Mouse (Mus musculus) MEL (cell line): Measurements from ENCODE around the gene Stk25. TPM values are rescaled to one million over a fixed set of nuclear protein-coding genes. Genes with fewer than 3 reads are reported as not detected.

Experiments
- DNase-seq: peaks from one replicate; pipeline ENCODE4 v3.0.0; 2011; ENCODE audit warnings: low read depth, low spot score
- H3K27ac ChIP-seq: 2 replicates; pipeline ENCODE4 v1.5.1; 2012; ENCODE audit warnings: low read depth, mild to moderate bottlenecking, control low read depth, low read length, moderate library complexity; ENCODE audit not compliant: control insufficient read depth
- H3K27me3 ChIP-seq, 2 experiments: fragments of 150-350 bp in 1 of 2; sonication (generic) in 1 of 2; 2 replicates each; pipeline ENCODE4 v1.6.1; 2012; ENCODE audit warnings: low read length in 2 of 2, mild to moderate bottlenecking in 2 of 2, improper control_type of control experiment in 1 of 2, moderate library complexity in 1 of 2; ENCODE audit not compliant: insufficient read depth in 2 of 2, control insufficient read depth in 1 of 2
- H3K36me3 ChIP-seq, 2 experiments: 2 replicates each; pipeline ENCODE4 v1.6.1; 2012 to 2014; ENCODE audit warnings: low read length in 2 of 2, improper control_type of control experiment in 1 of 2, inconsistent platforms in 1 of 2, mild to moderate bottlenecking in 1 of 2; ENCODE audit not compliant: insufficient read depth in 2 of 2, control insufficient read depth in 1 of 2
- H3K4me1 ChIP-seq, 2 experiments: fragments of 150-350 bp in 1 of 2; sonication (generic) in 1 of 2; 2 replicates each; pipeline ENCODE4 v1.6.1; 2012; ENCODE audit warnings: low read length in 2 of 2, improper control_type of control experiment in 1 of 2, mild to moderate bottlenecking in 1 of 2; ENCODE audit not compliant: insufficient read depth in 2 of 2, control insufficient read depth in 1 of 2
- H3K4me3 ChIP-seq, 2 experiments: fragments of 150-350 bp in 1 of 2; sonication (generic) in 1 of 2; 2 replicates each; pipeline ENCODE4 v1.5.1; 2012; ENCODE audit warnings: low read depth in 2 of 2, low read length in 2 of 2, mild to moderate bottlenecking in 2 of 2, moderate library complexity in 2 of 2, control low read depth in 1 of 2, improper control_type of control experiment in 1 of 2; ENCODE audit not compliant: control insufficient read depth in 1 of 2, insufficient read depth in 1 of 2
- H3K79me2 ChIP-seq: 2 replicates; pipeline ENCODE4 v1.6.1; 2012; ENCODE audit warnings: mild to moderate bottlenecking, low read length, moderate library complexity; ENCODE audit not compliant: control insufficient read depth, poor library complexity, insufficient read depth
- H3K9ac ChIP-seq: 2 replicates; pipeline ENCODE4 v1.6.1; 2012; ENCODE audit warnings: low read depth, mild to moderate bottlenecking, control low read depth, low read length, moderate library complexity; ENCODE audit not compliant: control insufficient read depth, poor library complexity, severe bottlenecking
- H3K9me3 ChIP-seq: fragments of 150-350 bp; sonication (generic); replicated peaks from 2 replicates; pipeline ENCODE4 v1.6.1; 2012; ENCODE audit warnings: mild to moderate bottlenecking, low read length, improper control_type of control experiment, moderate library complexity; ENCODE audit not compliant: insufficient read depth
- BHLHE40 ChIP-seq: IDR thresholded peaks from 2 replicates; pipeline ENCODE4 v1.6.1; 2012; ENCODE audit warnings: low read depth, mild to moderate bottlenecking, inconsistent platforms, low read length, improper control_type of control experiment, borderline replicate concordance
- CHD1 ChIP-seq: IDR thresholded peaks from 2 replicates; pipeline ENCODE4 v1.6.1; 2012; ENCODE audit warnings: low read depth, mild to moderate bottlenecking, inconsistent platforms, low read length, improper control_type of control experiment
- CHD2 ChIP-seq: IDR thresholded peaks from 2 replicates; pipeline ENCODE4 v1.6.1; 2011; ENCODE audit warnings: low read length, improper control_type of control experiment
- CTCF ChIP-seq, 3 experiments: IDR thresholded peaks in 2 of 3; conservative IDR thresholded peaks in 1 of 3; 2 replicates each; pipeline ENCODE4 v1.5.1; 2011 to 2012; ENCODE audit warnings: low read length in 3 of 3, low read depth in 2 of 3, mild to moderate bottlenecking in 2 of 3, improper control_type of control experiment in 1 of 3, inconsistent platforms in 1 of 3, mixed read lengths in 1 of 3, moderate library complexity in 1 of 3; ENCODE audit not compliant: control insufficient read depth in 1 of 3, insufficient read depth in 1 of 3, poor library complexity in 1 of 3, severe bottlenecking in 1 of 3
- E2F4 ChIP-seq: IDR thresholded peaks from 2 replicates; pipeline ENCODE4 v1.6.1; 2011; ENCODE audit warnings: low read depth, low read length, improper control_type of control experiment, borderline replicate concordance
- ELF1 ChIP-seq: IDR thresholded peaks from 2 replicates; pipeline ENCODE4 v1.6.1; 2014; ENCODE audit warnings: low read depth, mild to moderate bottlenecking, inconsistent platforms, low read length, improper control_type of control experiment, moderate library complexity
- EP300 ChIP-seq, 2 experiments: IDR thresholded peaks; 2 replicates each; pipeline ENCODE4 v1.6.1; 2011; ENCODE audit warnings: improper control_type of control experiment in 2 of 2, low read length in 2 of 2, low read depth in 1 of 2, mild to moderate bottlenecking in 1 of 2
- ETS1 ChIP-seq: IDR thresholded peaks from 2 replicates; pipeline ENCODE4 v1.6.1; 2012; ENCODE audit warnings: low read depth, mild to moderate bottlenecking, inconsistent platforms, low read length, improper control_type of control experiment, moderate library complexity
- GABPA ChIP-seq: IDR thresholded peaks from 2 replicates; pipeline ENCODE4 v1.6.1; 2012; ENCODE audit warnings: low read depth, mild to moderate bottlenecking, inconsistent platforms, low read length, improper control_type of control experiment, moderate library complexity
- GATA1 ChIP-seq: IDR thresholded peaks from 2 replicates; pipeline ENCODE4 v1.6.1; 2011; ENCODE audit warnings: low read depth, low read length, improper control_type of control experiment
- HCFC1 ChIP-seq: IDR thresholded peaks from 2 replicates; pipeline ENCODE4 v1.6.1; 2012; ENCODE audit warnings: low read depth, mild to moderate bottlenecking, inconsistent platforms, low read length, improper control_type of control experiment, moderate library complexity
- JUND ChIP-seq: IDR thresholded peaks from 2 replicates; pipeline ENCODE4 v1.6.1; 2011; ENCODE audit warnings: low read depth, mild to moderate bottlenecking, improper control_type of control experiment, low read length
- KAT2A ChIP-seq: conservative IDR thresholded peaks from 2 replicates; pipeline ENCODE4 v1.6.1; 2012; ENCODE audit warnings: low read depth, low read length, improper control_type of control experiment, inconsistent platforms
- MAFK ChIP-seq: IDR thresholded peaks from 2 replicates; pipeline ENCODE4 v1.6.1; 2011; ENCODE audit warnings: low read depth, mild to moderate bottlenecking, low read length, improper control_type of control experiment, borderline replicate concordance
- MAX ChIP-seq: IDR thresholded peaks from 2 replicates; pipeline ENCODE4 v1.6.1; 2011; ENCODE audit warnings: low read length, improper control_type of control experiment
- MAZ ChIP-seq: IDR thresholded peaks from 2 replicates; pipeline ENCODE4 v1.6.1; 2012; ENCODE audit warnings: low read depth, mild to moderate bottlenecking, inconsistent platforms, low read length, improper control_type of control experiment
- MEF2A ChIP-seq: IDR thresholded peaks from 2 replicates; pipeline ENCODE4 v1.6.1; 2014; ENCODE audit warnings: low read depth, mild to moderate bottlenecking, inconsistent platforms, low read length, improper control_type of control experiment; ENCODE audit not compliant: poor library complexity, insufficient replicate concordance, severe bottlenecking; ENCODE audit errors: extremely low read depth
- MXI1 ChIP-seq: IDR thresholded peaks from 2 replicates; pipeline ENCODE4 v1.6.1; 2011; ENCODE audit warnings: mild to moderate bottlenecking, low read depth, low read length, improper control_type of control experiment
- MYB ChIP-seq: IDR thresholded peaks from 2 replicates; pipeline ENCODE4 v1.6.1; 2011; ENCODE audit warnings: mild to moderate bottlenecking, low read depth, low read length, improper control_type of control experiment
- MYC ChIP-seq: IDR thresholded peaks from 2 replicates; pipeline ENCODE4 v1.6.1; 2011; ENCODE audit warnings: low read depth, mild to moderate bottlenecking, low read length, improper control_type of control experiment, moderate library complexity
- NELFE ChIP-seq: IDR thresholded peaks from 2 replicates; pipeline ENCODE4 v1.6.1; 2011; ENCODE audit warnings: low read depth, low read length, improper control_type of control experiment
- NRF1 ChIP-seq: IDR thresholded peaks from 2 replicates; pipeline ENCODE4 v1.6.1; 2014; ENCODE audit warnings: low read depth, mild to moderate bottlenecking, inconsistent platforms, low read length, improper control_type of control experiment, moderate library complexity; ENCODE audit not compliant: poor library complexity, insufficient read depth, severe bottlenecking
- POLR2A ChIP-seq, 2 experiments: IDR thresholded peaks; 2 replicates each; pipeline ENCODE4 v1.6.1; 2011 to 2012; ENCODE audit warnings: low read length in 2 of 2, mild to moderate bottlenecking in 2 of 2, control low read depth in 1 of 2, improper control_type of control experiment in 1 of 2, low read depth in 1 of 2, moderate library complexity in 1 of 2; ENCODE audit not compliant: control insufficient read depth in 1 of 2, insufficient read depth in 1 of 2, poor library complexity in 1 of 2
- POLR2AphosphoS2 ChIP-seq: IDR thresholded peaks from 2 replicates; pipeline ENCODE4 v1.6.1; 2011; ENCODE audit warnings: low read length, improper control_type of control experiment
- POLR2AphosphoS5 ChIP-seq: IDR thresholded peaks from 2 replicates; pipeline ENCODE4 v1.6.1; 2012; ENCODE audit warnings: low read depth, borderline replicate concordance, mild to moderate bottlenecking, inconsistent platforms, low read length, moderate library complexity, mixed read lengths
- RAD21 ChIP-seq: IDR thresholded peaks from 2 replicates; pipeline ENCODE4 v1.6.1; 2011; ENCODE audit warnings: mild to moderate bottlenecking, low read depth, low read length, improper control_type of control experiment
- RCOR1 ChIP-seq: IDR thresholded peaks from 2 replicates; pipeline ENCODE4 v1.6.1; 2012; ENCODE audit warnings: low read depth, mild to moderate bottlenecking, inconsistent platforms, low read length, improper control_type of control experiment
- SIN3A ChIP-seq: IDR thresholded peaks from 2 replicates; pipeline ENCODE4 v1.6.1; 2012; ENCODE audit warnings: low read length, improper control_type of control experiment, inconsistent platforms
- SMC3 ChIP-seq: IDR thresholded peaks from 2 replicates; pipeline ENCODE4 v1.6.1; 2011; ENCODE audit warnings: low read depth, low read length, improper control_type of control experiment
- TAL1 ChIP-seq: IDR thresholded peaks from 2 replicates; pipeline ENCODE4 v1.6.1; 2012; ENCODE audit warnings: mild to moderate bottlenecking, inconsistent platforms, low read length, moderate library complexity, mixed read lengths
- TBP ChIP-seq: IDR thresholded peaks from 2 replicates; pipeline ENCODE4 v1.8.0; 2011; ENCODE audit warnings: low read depth, low read length, improper control_type of control experiment
- UBTF ChIP-seq: IDR thresholded peaks from 2 replicates; pipeline ENCODE4 v1.6.1; 2012; ENCODE audit warnings: low read depth, mild to moderate bottlenecking, inconsistent platforms, low read length, improper control_type of control experiment, moderate library complexity, borderline replicate concordance; ENCODE audit not compliant: insufficient read depth
- USF1 ChIP-seq: IDR thresholded peaks from 2 replicates; pipeline ENCODE4 v1.6.1; 2014; ENCODE audit warnings: low read depth, mild to moderate bottlenecking, inconsistent platforms, low read length, improper control_type of control experiment, moderate library complexity
- USF2 ChIP-seq, 2 experiments: IDR thresholded peaks; 2 replicates each; pipeline ENCODE4 v1.6.1; 2011 to 2012; ENCODE audit warnings: improper control_type of control experiment in 2 of 2, low read length in 2 of 2, borderline replicate concordance in 1 of 2, inconsistent platforms in 1 of 2, low read depth in 1 of 2, mild to moderate bottlenecking in 1 of 2; ENCODE audit not compliant: insufficient read depth in 1 of 2
- ZC3H11A ChIP-seq: IDR thresholded peaks from 2 replicates; pipeline ENCODE4 v1.6.1; 2012; ENCODE audit warnings: low read depth, mild to moderate bottlenecking, inconsistent platforms, low read length, improper control_type of control experiment
- ZKSCAN1 ChIP-seq: IDR thresholded peaks from 2 replicates; pipeline ENCODE4 v1.6.1; 2012; ENCODE audit warnings: low read depth, mild to moderate bottlenecking, inconsistent platforms, low read length, improper control_type of control experiment, moderate library complexity
- ZMIZ1 ChIP-seq: IDR thresholded peaks from 2 replicates; pipeline ENCODE4 v1.6.1; 2012; ENCODE audit warnings: low read depth, mild to moderate bottlenecking, inconsistent platforms, low read length, improper control_type of control experiment, moderate library complexity
- ZNF384 ChIP-seq: IDR thresholded peaks from 2 replicates; pipeline ENCODE4 v1.6.1; 2012; ENCODE audit warnings: low read depth, mild to moderate bottlenecking, inconsistent platforms, low read length, improper control_type of control experiment
- polyA plus RNA-seq, 2 experiments: library from polyadenylated mRNA; stranded (reverse) in 1 of 2; unstranded in 1 of 2; fragments of >175 nt in 1 of 2; fragments of >200 nt in 1 of 2; gene quantifications; 2 replicates each; pipeline versions ENCODE4 v1.2.1 to v1.2.4; 2012; ENCODE audit warnings: low replicate concordance in 2 of 2, low read depth in 1 of 2; ENCODE audit not compliant: insufficient read length in 2 of 2, insufficient read depth in 1 of 2, missing spikeins in 1 of 2
- total RNA-seq: library from RNA; depleted of rRNA; stranded (reverse); fragments of 300-350 nt; gene quantifications from 2 replicates; pipeline ENCODE4 v1.2.3, GENCODE M21; 2012

Stk25 gene
- total and polyA plus RNA-seq, 3 experiments: 66.1 to 128 TPM; not detected in 1

- no peaks in the 10 kb centered on the region for H3K27me3 ChIP-seq
- H3K4me1 ChIP-seq: peaks cover 2 to 22% of the 10 kb centered on the region in 2 experiments; a peak in 3 of 4 replicates
- no peak overlapping the region for H3K9ac ChIP-seq
- no peaks in the 10 kb centered on the region for H3K79me2 ChIP-seq
- no peaks in the 10 kb centered on the region for H3K9me3 ChIP-seq
- H3K4me3 ChIP-seq: no peak overlapping the region
- H3K27ac ChIP-seq: no peak overlapping the region
- DNase-seq: peak; percentile 80
- H3K36me3 ChIP-seq: peaks cover 0 to 7% of the 10 kb centered on the region in 2 experiments; a peak in 2 of 4 replicates
- TF ChIP-seq BHLHE40: no peak
- no peak for TF ChIP-seq MAZ
- no peak for TF ChIP-seq ZMIZ1
- 0 out of 2 replicates have a peak, but pooled peaks have one; percentile 1 for TF ChIP-seq ZC3H11A
- TF ChIP-seq GABPA: no peak
- TF ChIP-seq CHD1: no peak
- TF ChIP-seq KAT2A: no peak
- no peak for TF ChIP-seq RAD21
- TF ChIP-seq SIN3A: no peak; the same call in 1 of the 2 replicates
- no peak for TF ChIP-seq USF1
- TF ChIP-seq MYC: no peak
- no peak for TF ChIP-seq NRF1
- TF ChIP-seq SMC3: no peak
- TF ChIP-seq POLR2AphosphoS5: no peak
- no peak for TF ChIP-seq MYB
- TF ChIP-seq MAX: no peak
- no peak for TF ChIP-seq CTCF (IDR thresholded peaks at IDR 0.05 in 2 of 3, conservative IDR thresholded peaks at IDR 0.05 in 1 of 3; ENCODE audit: control insufficient read depth in 1 of 3, insufficient read depth in 1 of 3, low read depth in 2 of 3, low read length in 3 of 3, poor library complexity in 1 of 3, severe bottlenecking in 1 of 3)
- TF ChIP-seq ZKSCAN1: no peak
- TF ChIP-seq RCOR1: peak; percentile 18; the same call in 1 of the 2 replicates
- no peak for TF ChIP-seq MXI1
- no peak for TF ChIP-seq MEF2A
- TF ChIP-seq POLR2AphosphoS2: no peak
- TF ChIP-seq E2F4: no peak
- TF ChIP-seq JUND: no peak
- no peak for TF ChIP-seq UBTF
- TF ChIP-seq ELF1: no peak
- no peak for TF ChIP-seq CHD2
- TF ChIP-seq POLR2A (IDR thresholded peaks at IDR 0.05; ENCODE audit: control insufficient read depth in 1 of 2, insufficient read depth in 1 of 2, low read depth in 1 of 2, low read length in 2 of 2, poor library complexity in 1 of 2): no peak
- TF ChIP-seq NELFE: no peak
- TF ChIP-seq USF2 (IDR thresholded peaks at IDR 0.05; ENCODE audit: borderline replicate concordance in 1 of 2, insufficient read depth in 1 of 2, low read depth in 1 of 2, low read length in 2 of 2): no peak
- TF ChIP-seq TBP: no peak
- no peak for TF ChIP-seq ZNF384
- peak; percentile 88 for TF ChIP-seq ETS1
- peak; percentile 19; the same call in 1 of the 2 replicates for TF ChIP-seq TAL1
- peak; percentile 21 to 57; a peak in 2 of 4 replicates for TF ChIP-seq EP300 (IDR thresholded peaks at IDR 0.05; ENCODE audit: low read depth in 1 of 2, low read length in 2 of 2)
- no peak for TF ChIP-seq MAFK
- peak; percentile 68 for TF ChIP-seq GATA1
- no peak for TF ChIP-seq HCFC1
These were observed 29.7 kb upstream of the Stk25 start for GRCm38 (mm10) chr1:93688154-93688553.
